Mouse (Mus musculus) left cerebral cortex, adult 6 months (tissue): Measurements from ENCODE around the gene Memo1. TPM values are rescaled to one million over a fixed set of nuclear protein-coding genes. Genes with fewer than 3 reads are reported as not detected.

Experiments used
- long read RNA-seq, 2 experiments: library from polyadenylated mRNA; unstranded; transcript quantifications; one replicate each; pipeline ENCODE4 v2.0.0; 2019 to 2020
- polyA plus RNA-seq: library from polyadenylated mRNA; unstranded; fragments of <200 nt; fragmentation: Nextera tagmentation; gene quantifications from 2 replicates; pipeline ENCODE4 v1.2.3, GENCODE M21; 2021

Gene Memo1
- polyA plus RNA-seq = 25.6 and 28.6 TPM in 2 replicates
- long read RNA-seq, experiment 1, transcript Memo1-210 (9 exons, 3,163 nt) = major isoform, 19 of 60 reads
- long read RNA-seq, experiment 1, partial matches to known transcripts = 5 of 60 reads
- long read RNA-seq, experiment 1, other reads (novel, unspliced or antisense) = 35 of 60 reads
- long read RNA-seq, experiment 2, transcript Memo1-210 (9 exons, 3,163 nt) = major isoform, 5 of 23 reads
- long read RNA-seq, experiment 2, partial matches to known transcripts = 0 of 23 reads
- long read RNA-seq, experiment 2, other reads (novel, unspliced or antisense) = 18 of 23 reads

GRCm38 (mm10) chr17:74295026-74295970 is at the start of gene Memo1:
Memo1 (minus strand) TSS chr17:74295521.

GRCm38 (mm10) chr17:74338937-74339804 is 43.9 kb upstream of the Memo1 start, which contains the start of gene Spast:
Spast (plus strand) TSS chr17:74338987.

GRCm38 (mm10) chr17:74323844-74324243 is 28.5 kb upstream of the Memo1 start, which contains the start of gene Dpy30:
Dpy30 (minus strand) TSS chr17:74323944.

Other genes with a start within 250 kb of the Memo1 start
- not detected in 2 replicates for gene Srd5a2, start 247.6 kb downstream of the Memo1 start, polyA plus RNA-seq
- 112 and 131 TPM in 2 replicates for gene Dpy30, start 28.4 kb upstream of the Memo1 start, polyA plus RNA-seq
- gene Spast, start 43.5 kb upstream of the Memo1 start, polyA plus RNA-seq = 5.3 and 5.6 TPM in 2 replicates
- gene Slc30a6, start 100.1 kb upstream of the Memo1 start, polyA plus RNA-seq = 14.1 and 17.3 TPM in 2 replicates
- gene Nlrc4, start 163.6 kb upstream of the Memo1 start, polyA plus RNA-seq = 0.28 and 0.29 TPM in 2 replicates
- gene Yipf4, start 194.0 kb upstream of the Memo1 start, polyA plus RNA-seq = 77.3 and 91.6 TPM in 2 replicates
- gene Birc6, start 232.8 kb upstream of the Memo1 start, polyA plus RNA-seq = 68.6 and 101 TPM in 2 replicates